Mouse (Mus musculus) thymus, postnatal 14 days (tissue): ENCODE measurements around the gene Ism1.
A peak's percentile ranks its signal among the peaks of the same experiment; 100 is the strongest.

ENCODE experiments used
- DNase-seq: peaks from one replicate; pipeline ENCODE4 v3.0.0; 2021

The Ism1 gene

DNA sequence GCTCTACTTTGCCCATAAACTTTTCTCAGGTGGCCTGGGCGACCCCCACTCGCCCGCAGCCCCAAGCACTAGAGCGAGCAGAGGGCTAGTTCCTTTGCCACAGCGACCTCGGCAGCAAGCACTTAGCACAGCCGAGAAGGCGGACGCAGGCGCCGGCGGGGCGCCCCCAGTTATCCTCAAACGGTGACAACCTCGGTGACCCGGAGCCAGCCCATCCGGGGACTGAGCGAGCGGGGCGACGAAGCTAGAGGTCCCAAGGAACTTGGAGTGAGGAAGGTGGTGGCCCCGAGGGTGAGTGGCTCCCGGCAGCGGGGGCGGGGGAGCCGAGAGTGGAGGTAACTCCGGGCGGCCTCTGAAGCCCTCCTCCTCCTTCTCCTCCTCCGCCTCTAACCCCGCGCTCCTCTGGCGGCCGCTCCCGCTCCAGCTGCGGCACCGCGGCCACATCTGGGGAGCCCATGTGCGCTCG, at the start of gene Ism1:
Gene Ism1, plus strand, starts transcription at position 370 of the 466 bp plus-strand sequence.
- DNase-seq = peak; percentile 6

DNA sequence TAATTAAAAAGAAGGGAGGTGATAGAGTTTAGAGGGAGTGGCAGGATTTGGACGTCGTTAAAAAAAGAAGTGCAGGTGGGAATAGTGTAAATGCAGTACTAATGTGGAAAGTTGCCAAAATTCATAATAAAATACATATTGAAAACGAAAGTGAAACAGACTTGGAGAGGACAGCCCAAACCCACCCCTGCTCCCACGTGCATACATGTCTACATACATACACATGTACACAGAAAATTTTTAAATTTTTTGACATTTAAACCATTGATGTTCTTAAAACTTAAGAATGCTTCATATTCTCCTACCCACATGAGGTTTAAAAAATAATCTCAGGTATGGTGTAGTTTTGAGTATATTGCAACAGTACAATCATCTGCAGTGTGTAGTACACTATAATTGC, 49.2 kb upstream of the Ism1 start:
- DNase-seq = no peak

DNA sequence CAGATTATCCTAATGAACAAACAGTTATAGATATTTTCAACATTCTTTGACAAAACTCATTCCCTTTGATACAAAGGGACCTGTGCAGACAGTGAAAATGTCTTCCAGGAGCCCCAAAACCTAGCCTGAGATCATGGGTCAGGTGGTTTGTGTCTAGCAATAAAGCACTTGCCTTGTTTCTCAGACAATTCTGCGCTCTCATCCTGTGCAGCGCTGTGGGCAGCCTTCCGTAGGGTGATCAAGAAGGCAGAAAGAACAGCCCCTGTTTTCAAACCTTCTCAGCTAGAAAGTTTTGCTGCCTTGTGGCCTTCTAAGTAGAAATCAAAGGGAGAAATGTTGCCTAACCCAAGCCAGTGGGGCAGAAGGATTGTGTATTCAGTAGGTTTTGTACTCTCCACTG, 48.3 kb upstream of the Ism1 start:
- no peak for DNase-seq

DNA sequence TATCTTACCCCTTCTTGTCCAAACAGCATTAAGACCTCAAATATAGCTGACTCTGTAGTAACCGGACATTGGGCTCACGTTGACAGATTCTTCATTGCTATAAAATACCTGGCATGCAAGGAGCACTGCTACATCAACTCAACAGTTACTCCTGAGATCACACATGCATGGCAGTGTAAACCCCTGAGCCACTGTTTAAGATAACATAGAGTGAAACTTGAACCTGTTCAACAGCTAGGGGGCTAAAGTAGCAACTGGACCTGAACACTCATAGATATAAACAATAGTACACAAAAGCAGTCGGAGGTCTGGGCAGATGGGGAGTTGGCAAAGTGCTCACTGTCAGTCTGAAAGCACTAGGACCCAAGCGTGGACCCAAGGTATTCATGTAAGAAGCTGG, 43.5 kb upstream of the Ism1 start:
- no peak for DNase-seq

DNA sequence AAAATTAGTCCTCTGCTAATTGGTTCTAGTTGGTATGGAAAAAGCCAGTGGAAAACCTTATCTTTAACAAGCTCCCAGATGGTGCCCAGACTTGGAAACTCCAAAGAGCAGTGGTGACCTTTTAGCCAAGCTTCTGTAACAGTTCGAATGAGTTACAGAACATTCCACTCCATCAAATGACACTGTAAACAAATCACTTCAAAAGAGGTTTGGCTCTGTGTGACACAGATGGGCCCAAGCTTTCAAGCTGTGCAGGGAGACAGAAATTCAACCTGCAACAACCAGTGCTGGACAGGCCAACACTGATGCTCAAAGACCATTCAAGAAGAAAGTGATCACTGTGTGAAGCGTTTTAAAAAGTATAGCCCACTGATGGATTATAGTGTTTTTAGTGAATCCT, 40.1 kb upstream of the Ism1 start:
- no peak for DNase-seq

DNA sequence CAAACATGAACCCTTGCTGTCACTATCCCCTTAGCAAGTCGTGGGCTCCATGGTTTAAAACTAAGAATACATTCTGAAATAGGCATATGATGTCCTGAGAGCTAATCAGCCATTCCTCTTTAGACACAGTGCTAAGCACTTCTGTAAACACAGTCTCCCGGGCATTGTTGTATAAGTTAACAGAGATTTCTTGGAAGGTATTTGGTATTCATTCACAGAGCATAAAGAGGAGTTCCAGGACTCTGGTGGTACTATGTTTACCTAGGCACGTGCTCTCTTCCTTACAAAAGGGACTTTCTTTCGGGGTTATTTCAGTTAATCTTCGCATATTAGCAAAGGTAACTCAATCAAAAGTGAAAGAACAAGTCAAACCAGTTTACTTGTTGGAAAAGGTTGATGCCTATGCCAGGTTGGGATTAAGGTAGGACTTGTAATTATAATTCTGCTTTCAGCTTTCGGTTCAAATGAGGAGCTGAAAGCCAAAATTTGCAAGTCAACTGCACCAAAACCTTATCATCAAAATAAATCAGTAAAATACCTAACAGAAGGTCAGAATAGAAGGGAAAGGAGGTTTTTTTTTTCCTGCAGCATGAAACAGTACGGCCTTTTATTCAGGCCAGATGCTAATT, 36.1 kb upstream of the Ism1 start:
- DNase-seq = no peak

DNA sequence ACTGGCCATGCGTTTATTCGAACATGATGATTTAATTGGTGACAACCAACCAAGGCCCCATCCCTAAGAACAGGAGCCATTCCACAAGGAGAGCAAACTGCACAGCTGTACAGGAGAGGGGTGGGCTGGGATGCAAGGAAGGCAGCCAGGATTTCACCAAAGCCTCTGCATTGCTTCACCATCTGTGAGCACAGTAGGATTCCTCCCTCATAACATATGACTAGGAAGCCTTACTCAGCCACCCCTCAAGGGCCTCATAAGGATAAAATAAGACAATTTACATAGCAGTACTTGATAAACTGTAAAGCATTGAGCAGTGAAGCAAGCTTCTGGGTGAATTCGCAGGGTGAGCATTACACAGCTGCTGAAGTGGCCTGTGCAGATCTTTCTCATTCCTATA, 28.5 kb upstream of the Ism1 start:
- DNase-seq = no peak

DNA sequence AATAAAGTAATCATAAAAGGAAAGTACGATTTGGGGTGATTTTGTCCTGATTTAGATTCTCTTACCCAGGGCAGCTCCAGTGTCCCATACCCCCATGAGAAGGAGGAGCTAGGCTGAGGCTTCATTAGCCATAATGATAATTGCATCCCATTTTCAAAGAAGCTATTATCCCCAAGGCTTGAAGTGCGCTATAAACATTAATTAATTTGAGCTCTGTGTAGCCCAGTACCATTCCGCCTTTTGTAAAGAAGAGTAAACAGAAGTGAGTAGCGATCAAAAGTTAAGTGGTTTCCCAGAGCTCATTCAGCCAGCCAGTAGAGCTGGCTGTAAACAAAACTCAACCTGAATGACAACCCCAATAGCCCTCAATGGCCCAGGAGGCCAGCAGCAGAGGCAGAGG, 21.2 kb upstream of the Ism1 start:
- DNase-seq = no peak

DNA sequence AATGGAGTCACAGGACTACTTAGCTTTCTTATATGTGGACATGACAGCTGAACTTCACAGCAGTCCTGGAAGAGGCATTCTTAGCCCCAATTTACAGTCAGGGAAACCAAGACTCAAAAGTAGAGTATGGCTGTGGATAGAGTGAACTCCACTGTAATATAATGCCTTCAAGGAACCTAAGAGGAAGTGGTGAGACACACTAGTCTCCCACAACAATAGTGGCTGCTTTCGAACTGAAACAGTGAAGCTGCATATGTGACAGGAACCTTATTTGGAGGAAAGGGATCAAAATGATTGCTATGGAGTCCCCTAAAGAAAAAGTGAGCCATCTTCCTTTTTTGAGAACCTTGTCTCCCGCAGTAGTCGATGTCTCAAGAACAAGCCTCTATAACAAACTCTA, 6.1 kb upstream of the Ism1 start:
- DNase-seq = no peak

DNA sequence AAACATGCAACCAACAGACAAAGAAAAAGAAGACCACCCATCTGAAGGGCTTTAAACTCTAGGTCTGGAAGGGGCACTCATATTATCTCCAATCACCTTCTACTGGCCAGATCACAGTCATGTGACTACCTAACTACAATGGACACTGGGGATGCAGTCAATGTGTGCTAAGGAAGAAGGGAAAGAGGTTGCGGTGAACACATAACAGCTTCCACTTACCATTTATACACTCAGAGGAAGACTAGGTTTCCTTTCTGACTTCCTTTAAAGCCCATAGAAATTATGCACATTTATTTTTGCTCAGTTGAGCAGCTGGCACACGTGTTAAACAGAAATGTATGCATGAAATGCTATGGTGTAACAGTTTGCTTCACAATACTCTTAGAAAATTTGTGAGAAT, 5.6 kb upstream of the Ism1 start:
- DNase-seq = no peak

DNA sequence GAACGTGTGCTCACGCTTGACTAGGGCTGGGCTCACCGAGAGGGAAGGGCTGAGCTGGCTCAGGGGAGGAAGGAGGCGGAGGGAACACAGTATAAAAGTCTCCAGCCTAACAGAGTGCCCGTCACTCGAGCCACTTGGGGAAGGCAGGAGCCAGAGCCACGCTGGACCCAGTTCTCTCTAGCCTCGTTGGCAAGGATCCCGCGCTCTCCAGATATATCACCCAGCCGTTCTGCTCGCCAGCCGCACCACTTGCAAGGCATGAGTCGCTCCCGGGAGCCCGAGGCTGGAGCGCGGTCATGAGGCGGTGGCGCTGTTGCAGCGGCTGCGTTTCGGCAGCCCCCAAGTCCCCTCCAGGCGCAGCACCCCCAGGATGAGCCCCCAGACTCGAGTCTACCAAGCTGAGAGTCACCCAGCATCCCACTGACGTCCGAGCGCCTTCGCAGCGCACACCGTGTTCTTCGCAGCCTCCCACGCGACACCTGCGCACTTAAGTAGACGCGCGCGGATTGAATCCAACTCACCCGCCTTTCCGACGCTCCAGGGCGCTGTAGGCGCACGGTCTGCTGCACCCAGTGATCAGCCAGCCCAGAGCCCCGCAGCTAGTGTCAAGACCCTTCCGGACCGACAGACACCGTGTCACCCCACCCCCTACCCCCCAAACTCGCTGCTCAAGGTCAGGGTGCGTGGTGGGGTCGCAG, 764 bp upstream of the Ism1 start:
- peak; percentile 3 for DNase-seq

DNA sequence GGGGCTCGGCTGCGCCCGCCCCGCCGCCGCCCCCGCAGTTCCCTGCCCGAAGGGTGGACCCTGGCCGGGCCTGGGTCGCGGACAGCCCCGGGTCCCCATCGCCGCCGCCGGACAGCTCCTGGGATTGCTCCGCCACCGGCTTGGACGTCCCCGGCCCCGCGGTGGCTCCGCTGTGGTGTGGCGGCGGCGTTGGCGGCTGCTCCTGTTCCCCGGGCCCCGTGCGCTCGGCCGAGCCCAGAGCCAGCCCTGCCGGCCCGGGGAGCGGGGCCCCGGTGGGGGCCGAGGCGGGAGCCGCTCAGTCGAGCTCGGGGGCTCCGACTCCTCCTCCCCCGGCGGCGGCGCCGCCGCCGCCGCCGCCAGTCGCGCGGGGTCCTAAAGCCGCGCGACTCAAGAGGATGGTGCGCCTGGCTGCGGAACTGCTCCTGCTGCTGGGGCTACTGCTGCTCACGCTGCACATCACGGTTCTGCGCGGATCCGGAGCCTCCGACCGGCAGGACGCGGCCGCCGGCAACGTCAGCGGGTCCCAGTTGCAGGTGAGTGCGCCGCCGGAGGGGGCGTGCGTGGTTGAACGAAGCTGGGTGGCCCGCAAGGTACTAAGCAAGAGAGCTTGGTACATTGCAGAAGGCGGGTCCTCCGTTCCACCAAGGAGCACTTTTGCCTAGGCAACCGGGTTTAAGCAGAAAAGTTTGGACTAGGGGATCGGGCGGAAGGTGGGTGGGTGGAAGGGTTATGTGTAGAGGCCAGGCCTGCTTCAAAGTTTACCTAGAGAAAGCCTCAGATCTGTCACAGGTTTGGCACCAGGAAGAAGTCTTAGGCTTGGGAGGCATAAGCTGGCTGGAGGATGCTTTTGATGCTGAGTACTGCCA, 530 bp downstream of the Ism1 start:
- peak; percentile 14 for DNase-seq

DNA sequence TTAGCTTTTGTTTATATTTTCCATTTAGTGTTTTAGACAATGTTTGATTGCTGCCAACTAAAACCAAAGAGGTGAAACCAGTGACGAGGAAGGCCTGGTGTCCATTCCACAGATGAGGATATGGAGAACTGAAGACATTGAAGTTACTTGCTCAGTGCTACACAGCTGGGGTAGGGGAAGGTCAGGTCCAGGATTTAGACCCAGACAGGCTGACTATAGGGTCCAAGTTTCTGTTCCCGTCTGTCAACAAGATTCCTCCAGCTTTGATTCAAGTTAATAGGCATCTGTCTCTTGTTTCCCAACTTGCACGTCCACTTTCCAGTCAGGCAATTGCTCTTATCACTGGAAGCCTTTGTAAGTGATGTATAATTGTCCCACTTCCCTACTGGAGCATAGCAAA, 4.6 kb downstream of the Ism1 start:
- DNase-seq = no peak

DNA sequence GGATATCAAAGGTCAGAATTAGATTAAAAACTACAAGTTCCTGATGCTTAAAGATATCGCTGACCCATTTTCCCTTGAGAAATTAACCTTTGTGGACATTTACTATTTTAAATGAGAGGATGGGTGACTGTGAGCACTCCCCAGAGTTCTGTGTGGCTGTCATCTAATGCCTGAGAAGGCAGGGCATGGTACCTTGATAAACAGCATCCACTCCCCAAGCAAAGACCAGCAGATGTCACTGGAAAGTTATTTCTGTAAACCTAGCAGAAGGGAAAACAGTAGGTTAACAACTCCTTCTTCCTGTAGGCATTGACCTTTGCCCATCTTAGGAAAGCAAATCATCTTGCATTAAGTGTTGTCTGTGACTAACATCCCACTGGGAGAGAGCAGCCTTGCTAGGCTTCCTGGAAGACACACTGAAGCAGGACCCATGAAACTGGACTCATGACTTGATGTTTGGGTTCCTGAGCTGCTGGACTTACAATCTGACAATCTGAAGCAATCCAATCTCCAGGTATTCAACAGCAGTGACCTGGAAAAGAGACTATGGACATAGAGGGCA, 11.5 kb downstream of the Ism1 start:
- no peak for DNase-seq

DNA sequence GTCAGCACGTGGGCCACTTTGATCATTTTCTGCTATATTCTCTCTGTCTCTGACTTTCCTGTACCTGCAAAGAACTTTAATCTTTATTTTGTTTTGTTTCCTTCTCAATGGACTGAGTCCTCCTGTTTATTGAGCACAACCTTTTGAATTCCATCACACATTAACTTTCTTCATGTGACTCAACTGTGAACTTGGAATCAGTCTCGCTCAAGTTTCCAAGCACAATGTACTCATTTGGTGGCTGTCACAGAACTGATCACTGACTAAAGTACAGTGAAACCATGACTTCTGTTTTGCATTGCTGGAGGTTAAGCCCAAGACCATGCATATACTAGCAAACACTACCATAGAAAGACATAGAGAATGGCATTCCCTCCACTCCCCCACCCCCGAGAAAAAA, 15.5 kb downstream of the Ism1 start:
- no peak for DNase-seq

DNA sequence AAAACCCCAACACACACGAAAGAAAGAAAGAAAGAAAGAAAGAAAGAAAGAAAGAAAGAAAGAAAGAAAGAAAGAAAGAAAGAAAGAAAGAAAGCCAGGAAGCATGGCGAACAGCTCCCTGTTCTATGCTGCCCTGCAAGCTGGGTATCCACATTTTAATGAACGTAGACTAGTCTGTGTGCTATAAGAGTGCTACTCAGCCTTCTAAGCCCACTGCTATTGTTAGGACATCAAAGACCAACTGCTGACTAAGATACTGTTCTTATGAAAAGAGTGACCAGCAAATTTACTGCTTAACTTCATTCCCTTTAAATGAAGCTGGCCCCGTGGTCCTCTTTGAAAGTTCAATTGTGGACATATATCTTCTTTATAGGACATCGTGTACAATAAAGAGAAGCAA, 16.7 kb downstream of the Ism1 start:
- no peak for DNase-seq

DNA sequence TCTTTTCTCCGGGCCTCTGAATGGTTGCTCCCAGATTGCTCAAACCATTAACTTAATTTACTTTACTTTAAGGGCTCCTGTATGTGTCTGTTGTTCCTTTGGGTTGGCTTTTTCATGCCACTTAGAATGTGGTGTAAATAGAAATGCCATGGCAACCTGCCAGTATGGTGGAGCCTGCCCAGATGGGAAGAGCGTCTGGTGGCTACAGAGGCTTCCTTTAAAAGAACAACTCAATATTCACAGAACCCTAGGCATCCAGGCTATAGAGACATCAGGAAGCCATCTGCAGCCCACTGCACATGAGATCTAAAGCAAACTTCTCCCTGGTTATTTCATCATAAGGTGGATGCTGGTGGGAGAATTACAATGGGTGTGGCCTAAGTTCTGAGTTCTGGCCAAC, 18.6 kb downstream of the Ism1 start:
- DNase-seq = no peak

DNA sequence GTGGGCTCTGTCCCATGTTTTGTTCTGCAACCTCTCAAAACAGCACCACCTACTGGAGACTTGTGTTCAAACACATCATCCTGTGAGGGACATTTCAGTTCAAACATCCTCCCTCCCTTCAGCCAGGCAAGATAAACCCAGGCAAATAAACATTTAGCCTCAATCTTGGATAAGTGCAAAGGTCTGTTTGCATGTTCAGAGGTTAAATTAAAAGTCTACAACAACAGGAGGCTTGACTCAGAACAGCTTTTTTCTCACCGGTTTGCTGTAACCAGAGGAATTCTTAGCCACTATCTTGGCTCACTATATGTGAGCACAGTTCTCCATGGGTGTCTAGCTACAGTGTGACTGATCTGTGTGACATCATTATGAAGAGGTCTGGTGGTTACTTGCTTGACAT, 22.6 kb downstream of the Ism1 start:
- DNase-seq = no peak

DNA sequence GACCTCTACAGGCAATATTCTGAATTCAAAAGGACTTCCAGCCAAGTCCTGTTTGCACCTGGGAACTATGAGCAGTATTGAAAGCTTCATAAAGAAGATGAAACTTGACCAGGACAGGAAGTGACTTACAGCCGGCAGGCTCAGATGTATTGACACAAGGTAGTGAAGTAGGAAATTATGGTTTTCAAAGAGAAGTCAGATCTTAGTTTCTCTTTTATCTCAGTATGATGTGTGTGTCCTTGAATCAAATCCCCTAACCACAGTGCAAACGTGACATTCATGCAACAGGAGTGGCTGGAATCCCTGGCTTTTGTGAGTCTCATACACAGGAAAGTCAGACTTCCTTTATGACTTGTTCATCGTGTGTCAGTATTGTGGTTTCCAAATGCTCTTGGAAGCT, 27.0 kb downstream of the Ism1 start:
- DNase-seq = no peak

DNA sequence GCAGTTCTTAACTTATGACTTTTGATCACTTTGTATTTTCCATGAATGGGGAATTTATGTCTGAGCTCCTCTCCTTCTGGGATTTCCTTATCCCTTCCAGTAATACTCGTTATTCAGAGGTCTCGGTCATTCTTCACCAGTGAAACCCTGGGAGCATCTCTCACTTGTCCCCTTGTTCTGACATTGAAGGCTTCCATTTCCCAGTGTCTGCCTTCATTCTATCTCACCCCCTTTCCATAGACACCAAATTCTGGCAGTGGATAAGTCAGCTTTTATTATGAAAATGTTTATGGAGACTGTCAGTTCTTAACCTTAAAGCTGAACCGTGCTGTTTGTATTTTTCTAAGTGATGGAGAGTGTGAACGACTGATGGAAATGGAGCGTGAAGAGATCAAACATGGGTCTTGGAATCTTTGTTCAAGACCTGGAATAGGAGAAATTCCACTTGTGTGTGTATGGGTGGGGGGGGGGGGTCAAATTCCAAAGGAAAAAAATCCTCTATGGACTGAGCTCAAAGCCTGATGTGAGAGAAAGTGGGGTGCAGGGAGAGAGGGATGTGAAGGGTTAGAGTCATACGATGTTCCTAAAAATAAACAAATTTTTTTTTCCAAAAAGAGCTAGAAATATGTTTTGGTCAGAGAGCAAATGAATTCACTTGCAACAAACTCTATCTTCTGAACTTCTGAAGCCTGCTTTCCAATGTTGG, 30.4 kb downstream of the Ism1 start:
- DNase-seq = no peak

DNA sequence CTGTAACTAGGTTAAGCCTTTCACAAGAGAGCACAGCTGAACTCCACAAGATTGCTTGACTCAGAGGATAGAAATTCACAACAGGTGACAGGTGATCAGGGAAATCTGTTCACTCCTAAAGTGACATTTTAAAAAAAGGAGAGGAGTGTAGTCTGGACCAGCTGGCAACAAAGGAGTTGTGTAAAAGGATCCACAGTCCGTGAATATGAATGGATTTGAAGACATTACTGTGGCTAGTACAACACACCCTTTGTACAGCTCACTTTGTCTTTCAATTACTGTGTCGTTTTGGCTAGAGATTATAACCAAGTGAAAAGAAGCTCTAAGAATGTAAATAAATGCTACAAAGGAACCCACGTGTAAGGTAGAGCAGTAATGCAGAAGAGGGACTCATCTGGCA, 33.7 kb downstream of the Ism1 start:
- DNase-seq = no peak

DNA sequence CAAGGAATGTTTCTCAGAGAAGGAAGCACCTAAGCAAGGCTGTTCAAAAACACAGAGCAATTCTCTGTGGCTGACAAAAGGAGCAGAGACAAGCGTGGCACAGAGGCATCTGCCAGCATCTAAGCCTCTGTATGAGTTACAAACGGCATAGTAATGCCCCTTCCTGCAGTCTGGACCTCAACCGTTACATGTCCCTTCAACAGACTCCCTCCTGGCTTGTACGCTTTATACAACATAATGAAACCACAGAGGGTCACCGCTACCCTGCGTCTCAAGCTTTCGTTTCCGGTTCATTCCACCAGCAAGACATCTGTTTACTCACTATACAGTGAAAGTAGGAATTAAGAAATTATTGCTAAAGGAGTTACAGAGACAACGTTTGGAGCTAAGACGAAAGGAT, 34.1 kb downstream of the Ism1 start:
- DNase-seq = no peak

DNA sequence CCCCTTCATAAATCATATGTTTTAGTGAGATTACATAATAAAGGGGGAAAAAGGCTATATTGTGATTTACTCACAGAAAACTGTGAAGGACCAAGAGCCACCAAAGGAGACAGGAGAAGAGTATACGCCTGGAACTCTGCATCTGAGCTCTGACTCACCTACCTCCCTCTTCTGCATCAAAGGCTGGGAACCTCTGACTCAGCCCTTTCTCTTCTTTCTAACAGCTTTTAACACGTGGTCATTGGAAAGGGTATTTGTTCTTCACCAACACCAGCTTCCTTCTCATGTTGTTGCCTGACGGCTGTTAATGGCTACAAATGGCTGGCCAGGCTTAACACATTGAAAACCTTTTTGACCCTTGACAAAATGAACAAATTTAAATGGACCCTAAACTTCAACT, 36.2 kb downstream of the Ism1 start:
- DNase-seq = no peak
